Mouse (Mus musculus) liver, embryonic 11.5 days (tissue): ENCODE measurements around the gene Hoxa6. TPM values are rescaled to one million over a fixed set of nuclear protein-coding genes. Genes with fewer than 3 reads are reported as not detected.

ENCODE experiments used
- ATAC-seq: fragments of 200-750 bp; cut with Nextera tagmentation; replicated peaks from 2 replicates; pipeline ENCODE4 v1.8.0; 2017; ENCODE audit warnings: moderate number of reproducible peaks, mild to moderate bottlenecking, moderate TSS enrichment, moderate library complexity; ENCODE audit not compliant: low FRiP score
- DNase-seq: peaks from one replicate; pipeline ENCODE4 v3.0.0-alpha.2; 2017; ENCODE audit warnings: low spot score
- H3K27ac ChIP-seq: fragments of 300-500 bp; sonication (generic); 2 replicates; pipeline ENCODE4 v1.5.1; 2014; ENCODE audit warnings: mild to moderate bottlenecking, low read depth, low read length, control low read depth
- H3K27me3 ChIP-seq: fragments of 300-500 bp; sonication (generic); replicated peaks from 2 replicates; pipeline ENCODE4 v1.6.1; 2014; ENCODE audit warnings: low read length, mixed read lengths; ENCODE audit not compliant: control insufficient read depth, insufficient read depth
- H3K36me3 ChIP-seq: fragments of 300-500 bp; sonication (generic); 2 replicates; pipeline ENCODE4 v1.6.1; 2014; ENCODE audit warnings: mild to moderate bottlenecking, low read length, moderate library complexity, mixed read lengths; ENCODE audit not compliant: control insufficient read depth, insufficient read depth
- H3K4me1 ChIP-seq: fragments of 300-500 bp; sonication (generic); replicated peaks from 2 replicates; pipeline ENCODE4 v1.6.1; 2014; ENCODE audit warnings: low read length, mixed read lengths; ENCODE audit not compliant: control insufficient read depth, insufficient read depth
- H3K4me2 ChIP-seq: fragments of 300-500 bp; sonication (generic); 2 replicates; pipeline ENCODE4 v1.6.1; 2014; ENCODE audit warnings: mild to moderate bottlenecking, control low read depth, moderate library complexity
- H3K4me3 ChIP-seq: fragments of 300-500 bp; sonication (generic); 2 replicates; pipeline ENCODE4 v1.5.1; 2014; ENCODE audit warnings: low read depth, low read length, control low read depth
- H3K9ac ChIP-seq: fragments of 300-500 bp; sonication (generic); 2 replicates; pipeline ENCODE4 v1.6.1; 2014; ENCODE audit warnings: low read depth, low read length, control low read depth
- H3K9me3 ChIP-seq: fragments of 300-500 bp; sonication (generic); 2 replicates; pipeline ENCODE4 v1.6.1; 2016; ENCODE audit warnings: low read length, inconsistent platforms, mixed read lengths; ENCODE audit not compliant: control insufficient read depth
- WGBS: fragments of 180-500 bp; shearing (Covaris S2); extraction: QIAGEN DNeasy Blood & Tissue Kit; methylation state at CpG from one replicate; pipeline ENCODE4 v1.1.7; 2014; 5-methylcytosine and 5-hydroxymethylcytosine counted together
- polyA plus RNA-seq: library from polyadenylated mRNA; unstranded; fragments of >200 nt; fragmentation: Nextera tagmentation; extraction: Ambion mirVana; gene quantifications from 2 replicates; pipeline ENCODE4 v1.2.1, GENCODE M21; 2014

Gene Hoxa6
- polyA plus RNA-seq, 1 experiment from 2014 or later: 0.45 TPM

DNA sequence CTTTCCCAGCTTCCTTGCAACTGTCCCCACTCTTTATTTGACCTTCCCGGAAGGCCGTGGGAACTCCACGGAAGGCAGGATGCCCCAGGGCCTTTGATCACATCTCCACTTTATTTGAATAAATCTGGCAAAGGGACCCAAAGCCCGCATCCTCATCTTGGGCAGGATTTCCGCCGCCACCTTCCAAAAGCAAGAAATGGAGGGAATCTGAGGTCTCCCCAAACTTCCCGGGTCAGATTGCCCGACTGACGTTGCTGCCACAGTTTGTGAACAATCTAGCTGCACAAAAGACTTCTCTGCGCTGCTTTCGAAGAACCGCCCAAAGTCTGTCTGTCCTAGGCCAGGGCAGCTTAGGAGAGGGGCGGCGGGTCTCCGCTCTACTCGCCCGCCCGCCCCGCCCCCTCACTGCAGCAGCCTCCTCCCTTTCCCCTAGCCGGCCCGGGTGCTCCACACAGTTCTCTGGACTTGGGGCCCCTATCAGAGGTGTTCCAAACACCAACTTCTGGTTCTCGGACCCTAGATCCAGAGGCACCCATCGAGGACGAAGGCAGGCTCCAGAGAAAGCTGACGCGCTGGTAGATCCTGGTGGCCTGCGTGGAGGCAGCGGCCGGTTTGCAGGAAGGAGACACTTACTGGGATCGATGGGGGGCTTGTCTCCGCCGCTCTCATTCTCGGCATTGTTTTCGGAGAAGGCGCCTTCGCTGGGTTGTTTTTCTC lies 16.5 kb upstream of the Hoxa6 start:
- no peaks in the 10 kb centered on the region for H3K9me3 ChIP-seq
- 3% methylated on average over 31 of the region's 36 CpGs for WGBS
- H3K27ac ChIP-seq: no peak overlapping the region
- peak overlapping the region; percentile 32 for H3K4me3 ChIP-seq
- H3K4me1 ChIP-seq: no peaks in the 10 kb centered on the region
- DNase-seq: no peak
- H3K9ac ChIP-seq: no peak overlapping the region
- no peak for ATAC-seq
- no peaks in the 10 kb centered on the region for H3K36me3 ChIP-seq
- peak overlapping the region; percentile 39 for H3K4me2 ChIP-seq
- H3K27me3 ChIP-seq: peaks cover 99% of the 10 kb centered on the region

GRCm38 (mm10) chr6:52223939-52224760 lies 15.6 kb upstream of the Hoxa6 start:
- 0 out of 2 replicates have a peak overlapping the region, but pooled peaks have one; percentile 13 for H3K9ac ChIP-seq
- no peak overlapping the region for H3K27ac ChIP-seq
- H3K9me3 ChIP-seq: no peaks in the 10 kb centered on the region
- ATAC-seq (no peak), DNase-seq (no peak)
- WGBS: 5% methylated on average over 24 of the region's 24 CpGs
- peak overlapping the region; percentile 20 for H3K4me2 ChIP-seq
- no peaks in the 10 kb centered on the region for H3K4me1 ChIP-seq
- 0 out of 2 replicates have a peak overlapping the region, but pooled peaks have one; percentile 18 for H3K4me3 ChIP-seq
- H3K36me3 ChIP-seq: no peaks in the 10 kb centered on the region
- peaks cover 99% of the 10 kb centered on the region for H3K27me3 ChIP-seq

DNA sequence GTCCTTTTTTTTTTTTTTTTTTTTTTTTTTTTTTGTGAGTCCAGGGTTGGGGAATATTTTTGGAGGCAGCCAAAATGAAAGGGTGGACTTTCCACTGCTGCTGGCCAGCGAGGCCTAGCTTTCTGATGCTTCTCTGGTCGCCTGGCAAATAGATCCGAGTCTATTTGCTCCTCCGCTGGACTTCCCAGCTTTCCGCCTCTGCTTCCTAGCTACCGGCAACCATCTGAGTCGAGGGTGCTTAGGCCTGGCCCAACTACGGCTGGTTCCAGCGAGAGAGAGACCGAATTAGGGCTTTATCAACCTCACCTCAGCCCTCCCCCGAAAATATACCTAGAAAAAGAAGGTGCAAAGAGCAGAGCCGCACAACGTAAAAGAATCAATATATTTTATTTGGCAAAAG lies 14.2 kb upstream of the Hoxa6 start:
- Histone ChIP-seq H3K9ac (no peak overlapping the region), H3K27me3 (peaks cover 100% of the 10 kb centered on the region), H3K4me3 (no peak overlapping the region), H3K36me3 (no peaks in the 10 kb centered on the region), H3K4me2 (no peak overlapping the region), H3K4me1 (no peaks in the 10 kb centered on the region), H3K27ac (no peak overlapping the region), H3K9me3 (no peaks in the 10 kb centered on the region)
- WGBS: 21% methylated on average over 13 of the region's 13 CpGs
- no peak for DNase-seq
- ATAC-seq: no peak

DNA sequence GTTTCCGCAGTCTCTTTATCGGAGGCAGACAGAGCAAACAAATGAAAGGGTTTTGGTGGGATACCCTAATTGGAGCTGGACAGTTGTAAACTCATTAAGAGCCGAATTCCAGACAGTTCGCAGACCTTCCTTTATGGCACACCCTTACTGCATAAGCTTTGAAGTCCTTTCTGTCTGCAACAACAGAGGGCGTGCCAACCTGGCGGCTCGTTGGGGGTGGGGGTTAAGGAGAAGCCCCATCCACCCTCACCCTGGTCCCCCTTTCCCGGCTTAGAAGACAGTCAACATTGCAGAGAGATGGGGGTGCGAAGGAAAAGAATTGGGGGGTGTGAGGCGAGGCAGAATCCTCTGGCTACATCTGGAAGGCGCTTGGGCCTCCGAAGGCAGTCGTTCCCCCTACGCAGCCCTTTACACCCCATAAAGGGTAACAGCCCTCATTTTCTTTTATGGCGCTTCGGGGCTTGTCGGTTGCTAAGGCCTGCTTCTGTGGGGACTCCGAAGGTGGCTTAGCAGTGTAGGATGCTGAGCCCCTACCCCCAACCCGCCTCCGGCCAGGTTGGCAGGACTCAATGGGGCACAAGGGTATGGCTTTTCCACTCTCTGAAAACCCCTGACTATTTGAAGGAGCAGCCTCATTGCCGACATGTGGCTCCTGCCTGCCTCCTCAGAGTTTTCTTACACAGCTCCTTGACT lies 13.6 kb upstream of the Hoxa6 start:
- DNase-seq (no peak), ATAC-seq (no peak)

DNA sequence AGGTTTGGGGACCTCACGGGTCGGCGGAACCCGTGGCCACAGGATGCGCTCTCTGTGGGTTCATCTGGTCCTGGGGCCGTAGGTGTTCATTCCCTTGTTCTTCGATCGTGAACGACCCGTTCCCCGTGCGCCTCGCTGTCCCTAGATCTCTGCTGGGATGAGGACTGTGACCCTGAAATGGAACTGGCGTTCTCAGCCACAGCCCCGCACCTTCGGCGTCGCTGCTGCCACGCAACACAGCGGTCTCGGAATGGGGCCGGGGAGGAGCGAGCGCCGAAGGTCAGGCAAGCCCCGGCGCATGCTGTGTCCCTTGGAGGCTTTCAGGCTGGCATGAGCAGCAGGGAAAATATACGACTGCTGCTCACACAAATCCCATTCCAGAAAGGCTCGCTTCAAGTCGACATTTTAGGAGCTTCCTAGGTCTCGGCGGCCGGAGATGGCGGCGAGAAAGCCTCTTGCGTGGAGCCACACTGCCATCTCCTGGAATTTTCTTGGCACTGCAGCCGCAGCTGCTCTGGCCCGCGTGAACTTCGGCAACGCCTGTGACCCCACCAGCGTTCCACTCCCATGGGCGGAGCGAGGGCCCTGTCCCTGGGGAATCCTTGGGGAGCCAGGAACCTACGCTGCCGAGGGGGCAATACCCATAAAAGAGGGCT lies 12.9 kb upstream of the Hoxa6 start, which contains the start of gene Hoxa7:
TSS of gene Hoxa7 (minus strand) at position 518 of the 656 bp plus-strand sequence.
- 2% methylated on average over 46 of the region's 46 CpGs for WGBS
- Histone ChIP-seq H3K36me3 (no peaks in the 10 kb centered on the region), H3K4me3 (peak within 1 kb of the TSS; percentile 53), H3K9me3 (no peaks in the 10 kb centered on the region), H3K9ac (0 out of 2 replicates have a peak within 1 kb of the TSS, but pooled peaks have one; percentile 13), H3K4me2 (peak within 1 kb of the TSS; percentile 84), H3K27ac (no peak within 1 kb of the TSS), H3K4me1 (no peaks in the 10 kb centered on the region), H3K27me3 (peaks cover 100% of the 10 kb centered on the region)
- ATAC-seq: 0 out of 2 replicates have a peak, but pooled peaks have one; percentile 26
- peak; percentile 85 for DNase-seq

More for the DNA sequence above, 13.6 kb upstream of the Hoxa6 start:
- H3K4me2 ChIP-seq: peak overlapping the region; percentile 84
- no peak overlapping the region for H3K27ac ChIP-seq
- H3K9me3 ChIP-seq: no peaks in the 10 kb centered on the region
- H3K9ac ChIP-seq: no peak overlapping the region
- H3K36me3 ChIP-seq: no peaks in the 10 kb centered on the region
- peak overlapping the region; percentile 53; the same call in 1 of the 2 replicates for H3K4me3 ChIP-seq
- 12% methylated on average over 21 of the region's 21 CpGs for WGBS
- peaks cover 100% of the 10 kb centered on the region for H3K27me3 ChIP-seq
- no peaks in the 10 kb centered on the region for H3K4me1 ChIP-seq

GRCm38 (mm10) chr6:52220865-52221310 lies 12.4 kb upstream of the Hoxa6 start:
- Histone ChIP-seq H3K27me3 (peaks cover 100% of the 10 kb centered on the region), H3K27ac (no peak overlapping the region), H3K9ac (no peak overlapping the region), H3K36me3 (no peaks in the 10 kb centered on the region), H3K4me3 (peak overlapping the region; percentile 53), H3K4me2 (peak overlapping the region; percentile 84), H3K9me3 (no peaks in the 10 kb centered on the region), H3K4me1 (no peaks in the 10 kb centered on the region)
- ATAC-seq (no peak), DNase-seq (no peak)
- 9% methylated on average over 12 of the region's 12 CpGs for WGBS

GRCm38 (mm10) chr6:52220003-52220864 lies 11.7 kb upstream of the Hoxa6 start:
- peaks cover 100% of the 10 kb centered on the region for H3K27me3 ChIP-seq
- H3K9ac ChIP-seq: no peak overlapping the region
- no peak overlapping the region for H3K4me3 ChIP-seq
- 22% methylated on average over 32 of the region's 32 CpGs for WGBS
- H3K4me2 ChIP-seq: no peak overlapping the region
- H3K9me3 ChIP-seq: no peaks in the 10 kb centered on the region
- H3K27ac ChIP-seq: no peak overlapping the region
- no peaks in the 10 kb centered on the region for H3K36me3 ChIP-seq
- no peaks in the 10 kb centered on the region for H3K4me1 ChIP-seq
- ATAC-seq: no peak
- no peak for DNase-seq
